Mouse (Mus musculus): ENCODE results near the gene Pold3.

GRCm38 (mm10) chr7:100100031-100100595 is 21.3 kb downstream of the Pold3 start:
- TF ChIP-seq CTCF (IDR thresholded peaks at IDR 0.05; ENCODE audit: extremely low read depth, insufficient read depth, insufficient read length, insufficient replicate concordance) (no peak), POLR2A (IDR thresholded peaks at IDR 0.05; ENCODE audit: low read depth, low read length) (no peak)

Measured in spleen, adult 2 months (tissue).